Mouse (Mus musculus): Measurements from ENCODE around the gene Rbbp8nl. TPM values are rescaled to one million over a fixed set of nuclear protein-coding genes. Genes with fewer than 3 reads are reported as not detected.

The Rbbp8nl gene
- polyA plus RNA-seq, 1 experiment from 2014 or later: not detected

- no peaks in the 10 kb centered on the region for H3K27me3 ChIP-seq (replicated peaks; ENCODE audit: control insufficient read depth, insufficient read depth, low read length)
- WGBS: 86% methylated on average over 4 of the region's 4 CpGs
- no peak for ATAC-seq
- H3K9ac ChIP-seq (ENCODE audit: low read length): no peak overlapping the region
- H3K4me1 ChIP-seq (ENCODE audit: control insufficient read depth, insufficient read depth, low read length): no peaks in the 10 kb centered on the region
- no peak overlapping the region for H3K4me2 ChIP-seq (ENCODE audit: low read length)
- H3K27ac ChIP-seq (ENCODE audit: low read depth, low read length): no peak overlapping the region
- H3K36me3 ChIP-seq (ENCODE audit: control insufficient read depth, insufficient read depth, low read length): no peaks in the 10 kb centered on the region
- no peaks in the 10 kb centered on the region for H3K9me3 ChIP-seq (replicated peaks; ENCODE audit: control insufficient read depth, low read length)
- DNase-seq (ENCODE audit: low spot score): no peak
- no peak overlapping the region for H3K4me3 ChIP-seq (ENCODE audit: low read depth, low read length)
Measured at GRCm38 (mm10) chr2:180243108-180243507, 46.6 kb downstream of the Rbbp8nl start.

DNA sequence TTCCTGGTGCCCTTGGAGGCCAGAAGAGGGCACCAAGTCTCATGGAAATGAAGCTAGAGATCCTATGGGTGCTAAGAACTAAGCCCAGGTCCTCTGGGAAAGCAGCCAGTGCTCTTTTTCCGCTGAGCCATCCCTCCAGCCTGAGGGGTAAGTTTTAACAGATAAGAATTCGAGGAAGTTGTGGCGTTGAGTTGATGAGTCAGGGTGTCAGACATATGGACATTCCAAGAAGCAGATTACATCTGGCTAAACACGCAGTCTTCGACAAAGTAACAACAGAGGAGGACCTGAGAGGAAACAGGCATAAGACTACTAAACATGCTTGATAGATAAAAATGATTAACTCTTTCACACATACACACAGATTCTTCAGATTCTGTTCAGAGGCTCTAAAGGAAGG, 51.1 kb downstream of the Rbbp8nl start:
- no peak for ATAC-seq
- H3K4me3 ChIP-seq (ENCODE audit: low read depth, low read length): no peak overlapping the region
- H3K4me1 ChIP-seq (ENCODE audit: control insufficient read depth, insufficient read depth, low read length): no peaks in the 10 kb centered on the region
- no peaks in the 10 kb centered on the region for H3K27me3 ChIP-seq (replicated peaks; ENCODE audit: control insufficient read depth, insufficient read depth, low read length)
- no peak for DNase-seq (ENCODE audit: low spot score)
- WGBS: 89% methylated on average over 5 of the region's 5 CpGs
- no peaks in the 10 kb centered on the region for H3K36me3 ChIP-seq (ENCODE audit: control insufficient read depth, insufficient read depth, low read length)
- H3K9ac ChIP-seq (ENCODE audit: low read length): no peak overlapping the region
- no peaks in the 10 kb centered on the region for H3K9me3 ChIP-seq (replicated peaks; ENCODE audit: control insufficient read depth, low read length)
- no peak overlapping the region for H3K27ac ChIP-seq (ENCODE audit: low read depth, low read length)
- no peak overlapping the region for H3K4me2 ChIP-seq (ENCODE audit: low read length)

DNA sequence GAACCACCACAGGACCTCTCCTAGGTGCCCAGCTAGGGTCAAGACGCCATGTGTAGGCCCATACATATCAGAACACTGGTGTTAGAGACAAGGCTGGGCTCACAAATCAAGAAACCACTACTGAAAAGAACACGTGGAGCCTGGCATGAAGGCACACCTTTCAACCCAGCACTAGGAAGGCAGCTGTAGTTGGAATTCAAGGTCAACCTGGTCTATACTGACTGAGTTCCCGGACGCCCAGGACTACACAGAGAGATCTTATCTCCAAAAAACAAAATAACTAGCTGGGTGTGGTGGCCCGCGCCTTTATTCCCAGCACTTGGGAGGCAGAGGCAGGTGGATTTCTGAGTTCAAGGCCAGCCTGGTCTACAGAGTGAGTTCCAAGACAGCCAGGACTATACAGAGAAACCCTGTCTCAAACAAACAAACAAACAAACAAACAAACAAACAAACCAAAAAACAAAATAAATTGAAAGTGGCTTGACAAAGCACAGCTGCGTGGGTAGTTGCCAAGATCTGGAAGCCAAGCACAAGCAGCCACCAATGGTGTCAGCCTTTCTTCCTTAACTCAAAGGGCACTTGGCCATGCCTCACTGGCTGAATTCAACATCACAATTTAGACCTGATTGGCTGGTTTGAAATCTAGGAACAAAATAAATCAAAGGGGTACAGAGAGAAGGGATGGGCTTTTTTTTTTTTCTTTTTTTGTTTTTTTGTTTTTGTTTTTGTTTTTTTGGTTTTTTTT, 51.9 kb downstream of the Rbbp8nl start:
- Histone ChIP-seq H3K4me3 (ENCODE audit: low read depth, low read length) (no peak overlapping the region), H3K4me1 (ENCODE audit: control insufficient read depth, insufficient read depth, low read length) (no peaks in the 10 kb centered on the region), H3K9ac (ENCODE audit: low read length) (no peak overlapping the region), H3K36me3 (ENCODE audit: control insufficient read depth, insufficient read depth, low read length) (no peaks in the 10 kb centered on the region), H3K27me3 (replicated peaks; ENCODE audit: control insufficient read depth, insufficient read depth, low read length) (no peaks in the 10 kb centered on the region), H3K4me2 (ENCODE audit: low read length) (no peak overlapping the region), H3K9me3 (replicated peaks; ENCODE audit: control insufficient read depth, low read length) (no peaks in the 10 kb centered on the region), H3K27ac (ENCODE audit: low read depth, low read length) (no peak overlapping the region)
- WGBS: 88% methylated on average over 7 of the region's 7 CpGs
- ATAC-seq: no peak
- DNase-seq (ENCODE audit: low spot score): no peak

- no peak overlapping the region for H3K4me3 ChIP-seq (ENCODE audit: low read depth, low read length)
- DNase-seq (ENCODE audit: low spot score) (no peak), ATAC-seq (no peak)
- H3K27me3 ChIP-seq (replicated peaks; ENCODE audit: control insufficient read depth, insufficient read depth, low read length): no peaks in the 10 kb centered on the region
- H3K4me2 ChIP-seq (ENCODE audit: low read length): no peak overlapping the region
- no peaks in the 10 kb centered on the region for H3K4me1 ChIP-seq (ENCODE audit: control insufficient read depth, insufficient read depth, low read length)
- H3K9me3 ChIP-seq (replicated peaks; ENCODE audit: control insufficient read depth, low read length): no peaks in the 10 kb centered on the region
- 90% methylated on average over 3 of the region's 3 CpGs for WGBS
- H3K27ac ChIP-seq (ENCODE audit: low read depth, low read length): no peak overlapping the region
- H3K9ac ChIP-seq (ENCODE audit: low read length): no peak overlapping the region
- no peaks in the 10 kb centered on the region for H3K36me3 ChIP-seq (ENCODE audit: control insufficient read depth, insufficient read depth, low read length)
Measured at GRCm38 (mm10) chr2:180236930-180237329, 52.7 kb downstream of the Rbbp8nl start.

GRCm38 (mm10) chr2:180236500-180236899, 53.2 kb downstream of the Rbbp8nl start:
- Histone ChIP-seq H3K4me2 (ENCODE audit: low read length) (no peak overlapping the region), H3K27ac (ENCODE audit: low read depth, low read length) (no peak overlapping the region), H3K9ac (ENCODE audit: low read length) (no peak overlapping the region), H3K27me3 (replicated peaks; ENCODE audit: control insufficient read depth, insufficient read depth, low read length) (no peaks in the 10 kb centered on the region), H3K36me3 (ENCODE audit: control insufficient read depth, insufficient read depth, low read length) (no peaks in the 10 kb centered on the region), H3K4me3 (ENCODE audit: low read depth, low read length) (no peak overlapping the region), H3K9me3 (replicated peaks; ENCODE audit: control insufficient read depth, low read length) (no peaks in the 10 kb centered on the region), H3K4me1 (ENCODE audit: control insufficient read depth, insufficient read depth, low read length) (no peaks in the 10 kb centered on the region)
- no peak for ATAC-seq
- DNase-seq (ENCODE audit: low spot score): no peak
- 57% methylated on average over 3 of the region's 3 CpGs for WGBS

GRCm38 (mm10) chr2:180235788-180236187, 53.9 kb downstream of the Rbbp8nl start:
- no peaks in the 10 kb centered on the region for H3K4me1 ChIP-seq (ENCODE audit: control insufficient read depth, insufficient read depth, low read length)
- no peaks in the 10 kb centered on the region for H3K9me3 ChIP-seq (replicated peaks; ENCODE audit: control insufficient read depth, low read length)
- no peak for DNase-seq (ENCODE audit: low spot score)
- no peak overlapping the region for H3K4me3 ChIP-seq (ENCODE audit: low read depth, low read length)
- ATAC-seq: no peak
- no peak overlapping the region for H3K4me2 ChIP-seq (ENCODE audit: low read length)
- H3K9ac ChIP-seq (ENCODE audit: low read length): no peak overlapping the region
- H3K27ac ChIP-seq (ENCODE audit: low read depth, low read length): no peak overlapping the region
- H3K36me3 ChIP-seq (ENCODE audit: control insufficient read depth, insufficient read depth, low read length): no peaks in the 10 kb centered on the region
- 91% methylated on average over 4 of the region's 4 CpGs for WGBS
- no peaks in the 10 kb centered on the region for H3K27me3 ChIP-seq (replicated peaks; ENCODE audit: control insufficient read depth, insufficient read depth, low read length)

DNA sequence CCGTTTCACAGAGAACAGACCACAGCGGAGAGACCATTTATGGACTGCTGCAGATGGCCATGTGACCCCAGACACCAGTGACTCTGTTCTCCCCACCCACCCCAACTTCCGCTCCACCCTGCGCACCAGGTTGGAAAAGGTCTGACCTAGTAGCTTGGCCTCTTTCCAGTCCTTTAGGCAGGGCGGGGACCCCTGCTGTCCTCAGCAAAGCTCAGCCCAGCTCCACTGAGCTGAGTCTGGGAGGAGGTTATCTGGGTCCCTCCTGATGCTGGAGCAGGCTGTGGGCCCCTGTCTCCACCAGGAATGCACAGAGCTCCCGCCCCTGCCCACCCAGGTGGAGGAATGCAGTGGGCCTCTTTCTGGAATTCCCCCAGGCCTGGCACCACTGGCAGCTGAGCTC, 54.7 kb downstream of the Rbbp8nl start:
- H3K4me3 ChIP-seq (ENCODE audit: low read depth, low read length): no peak overlapping the region
- ATAC-seq (no peak), DNase-seq (ENCODE audit: low spot score) (no peak)
- no peaks in the 10 kb centered on the region for H3K9me3 ChIP-seq (replicated peaks; ENCODE audit: control insufficient read depth, low read length)
- H3K27me3 ChIP-seq (replicated peaks; ENCODE audit: control insufficient read depth, insufficient read depth, low read length): no peaks in the 10 kb centered on the region
- H3K27ac ChIP-seq (ENCODE audit: low read depth, low read length): no peak overlapping the region; the same call in 1 of the 2 replicates
- 53% methylated on average over 6 of the region's 6 CpGs for WGBS
- H3K4me2 ChIP-seq (ENCODE audit: low read length): no peak overlapping the region
- H3K4me1 ChIP-seq (ENCODE audit: control insufficient read depth, insufficient read depth, low read length): no peaks in the 10 kb centered on the region
- no peaks in the 10 kb centered on the region for H3K36me3 ChIP-seq (ENCODE audit: control insufficient read depth, insufficient read depth, low read length)
- no peak overlapping the region for H3K9ac ChIP-seq (ENCODE audit: low read length)

- Histone ChIP-seq H3K9ac (ENCODE audit: low read length) (no peak overlapping the region), H3K4me3 (ENCODE audit: low read depth, low read length) (no peak overlapping the region), H3K36me3 (ENCODE audit: control insufficient read depth, insufficient read depth, low read length) (no peaks in the 10 kb centered on the region), H3K4me1 (ENCODE audit: control insufficient read depth, insufficient read depth, low read length) (no peaks in the 10 kb centered on the region), H3K27ac (ENCODE audit: low read depth, low read length) (no peak overlapping the region), H3K27me3 (replicated peaks; ENCODE audit: control insufficient read depth, insufficient read depth, low read length) (no peaks in the 10 kb centered on the region), H3K9me3 (replicated peaks; ENCODE audit: control insufficient read depth, low read length) (no peaks in the 10 kb centered on the region), H3K4me2 (ENCODE audit: low read length) (no peak overlapping the region)
- ATAC-seq (no peak), DNase-seq (ENCODE audit: low spot score) (no peak)
- WGBS: 96% methylated on average over 8 of the region's 8 CpGs
Measured at GRCm38 (mm10) chr2:180234353-180234752, 55.3 kb downstream of the Rbbp8nl start.

GRCm38 (mm10) chr2:180233101-180233904, 56.4 kb downstream of the Rbbp8nl start:
- H3K27ac ChIP-seq (ENCODE audit: low read depth, low read length): no peak overlapping the region
- H3K27me3 ChIP-seq (replicated peaks; ENCODE audit: control insufficient read depth, insufficient read depth, low read length): no peaks in the 10 kb centered on the region
- no peaks in the 10 kb centered on the region for H3K4me1 ChIP-seq (ENCODE audit: control insufficient read depth, insufficient read depth, low read length)
- no peaks in the 10 kb centered on the region for H3K36me3 ChIP-seq (ENCODE audit: control insufficient read depth, insufficient read depth, low read length)
- ATAC-seq: no peak
- H3K9ac ChIP-seq (ENCODE audit: low read length): no peak overlapping the region
- no peaks in the 10 kb centered on the region for H3K9me3 ChIP-seq (replicated peaks; ENCODE audit: control insufficient read depth, low read length)
- no peak overlapping the region for H3K4me3 ChIP-seq (ENCODE audit: low read depth, low read length)
- 82% methylated on average over 7 of the region's 7 CpGs for WGBS
- no peak overlapping the region for H3K4me2 ChIP-seq (ENCODE audit: low read length)
- DNase-seq (ENCODE audit: low spot score): no peak
